Mouse (Mus musculus): ENCODE data around the gene Neurl1a.

GRCm38 (mm10) chr19:47221006-47221405 lies 42.4 kb downstream of the Neurl1a start:
- TF ChIP-seq POLR2A (IDR thresholded peaks at IDR 0.05; ENCODE audit: borderline replicate concordance, extremely low read depth, low read depth, low read length) (no peak), CTCF (IDR thresholded peaks at IDR 0.05; ENCODE audit: insufficient read depth, low read length) (no peak)
